Mouse (Mus musculus) erythroblast, adult 5-6 weeks (primary cell): ENCODE results near the gene Caskin1. TPM values are rescaled to one million over a fixed set of nuclear protein-coding genes. Genes with fewer than 3 reads are reported as not detected.

Source experiments
- ATAC-seq: replicated peaks from 2 replicates; pipeline ENCODE4 v1.8.0; 2016; ENCODE audit warnings: moderate number of reproducible peaks, mild to moderate bottlenecking, moderate TSS enrichment, inconsistent platforms; ENCODE audit not compliant: poor library complexity, low FRiP score, severe bottlenecking
- total RNA-seq, 2 experiments: library from RNA; stranded (forward) in 1 of 2; stranded (reverse) in 1 of 2; fragments of 150-400 nt in 1 of 2; fragments of 200-764, 138-1000 nt in 1 of 2; gene quantifications; 2 replicates each; pipeline versions ENCODE4 v1.2.3 to v1.2.4; 2015 to 2017; ENCODE audit warnings: low replicate concordance in 2 of 2

Gene Caskin1
- total RNA-seq, 2 experiments from 2014 or later, result not detected

GRCm38 (mm10) chr17:24527723-24528559, 39.5 kb downstream of the Caskin1 start, which contains the start of gene Traf7:
Gene Traf7 (minus strand): TSS chr17:24527938.
- ATAC-seq, result peak; percentile 91

DNA sequence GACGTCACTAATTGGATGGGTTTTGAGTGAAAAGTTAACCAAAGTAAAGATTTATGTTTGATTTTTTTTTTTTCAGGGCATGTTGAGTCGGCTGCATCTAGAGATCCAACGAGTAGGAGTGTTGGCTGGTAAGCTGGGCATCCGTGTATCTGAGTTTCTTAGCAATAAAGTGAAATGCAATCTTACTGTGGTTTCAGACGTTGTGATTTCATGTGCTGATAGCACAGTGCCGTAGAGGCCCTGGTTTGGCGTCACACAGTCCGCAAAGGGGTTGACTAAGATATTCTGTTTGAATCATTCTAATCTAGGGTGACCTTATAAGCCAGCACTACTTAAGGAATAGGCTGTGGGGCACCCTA, 40.1 kb downstream of the Caskin1 start:
- no peak for ATAC-seq

DNA sequence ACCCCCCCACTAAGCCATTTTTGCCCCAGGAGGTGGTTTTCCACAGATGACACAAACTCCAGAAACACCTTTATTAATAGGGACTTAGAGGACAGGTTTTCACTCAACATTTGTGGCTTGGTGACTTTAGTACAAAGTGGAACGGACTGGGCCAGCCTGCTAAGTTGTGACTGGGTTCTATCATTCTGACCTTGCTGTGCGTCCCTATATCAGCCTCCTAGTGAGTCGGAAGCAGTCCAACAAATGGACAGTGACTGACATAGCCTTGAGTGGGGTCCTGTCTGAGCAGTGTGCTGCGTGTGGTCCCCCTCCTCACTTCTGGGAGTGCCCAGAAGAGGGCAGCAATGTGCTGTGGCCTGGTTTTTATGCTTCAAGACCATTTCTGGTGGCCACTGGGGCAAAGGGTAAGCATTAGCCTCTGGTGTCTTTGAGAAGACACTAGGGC, 40.6 kb downstream of the Caskin1 start:
- no peak for ATAC-seq

DNA sequence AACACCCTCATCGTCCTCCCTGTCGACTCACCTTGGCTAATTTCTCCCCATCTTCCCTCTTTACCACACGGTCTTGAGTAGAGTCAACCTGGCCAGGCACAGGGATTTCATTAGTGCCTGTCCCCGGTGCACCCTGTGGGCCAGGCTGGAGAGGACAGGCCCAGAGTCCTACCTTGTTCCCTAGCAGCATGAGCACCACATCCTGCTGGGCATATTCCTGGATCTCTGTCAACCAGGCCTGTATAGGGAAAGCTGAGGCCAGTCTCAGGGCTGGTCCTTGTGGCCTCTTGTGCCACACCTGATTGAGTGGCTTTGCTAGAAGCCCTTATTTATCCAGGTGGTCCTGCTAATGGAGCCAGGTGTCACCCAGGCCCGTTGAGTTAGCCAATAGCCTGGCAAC, 41.5 kb downstream of the Caskin1 start:
- ATAC-seq, result no peak

- ATAC-seq, result no peak
Observed at GRCm38 (mm10) chr17:24530361-24531050, 42.1 kb downstream of the Caskin1 start.

DNA sequence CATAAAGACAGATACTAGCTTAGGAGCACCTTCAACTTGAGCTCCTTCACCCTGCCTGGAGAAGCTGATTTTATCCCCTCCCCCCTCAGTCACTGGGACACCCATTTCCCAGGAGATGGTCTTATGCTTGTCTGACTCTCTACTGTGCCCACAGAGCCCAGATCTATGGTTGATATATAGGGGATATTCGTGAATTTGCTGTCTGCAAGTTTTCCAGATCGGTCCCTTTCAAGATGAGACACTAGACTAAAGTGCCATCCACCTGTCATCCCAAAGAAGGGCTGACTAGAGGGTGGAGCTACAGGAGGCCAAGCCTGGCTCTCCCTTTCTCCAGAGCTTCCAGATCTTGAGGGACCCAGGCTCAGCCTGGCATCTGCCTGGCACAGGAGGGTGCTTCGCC, 42.7 kb downstream of the Caskin1 start:
- no peak for ATAC-seq

DNA sequence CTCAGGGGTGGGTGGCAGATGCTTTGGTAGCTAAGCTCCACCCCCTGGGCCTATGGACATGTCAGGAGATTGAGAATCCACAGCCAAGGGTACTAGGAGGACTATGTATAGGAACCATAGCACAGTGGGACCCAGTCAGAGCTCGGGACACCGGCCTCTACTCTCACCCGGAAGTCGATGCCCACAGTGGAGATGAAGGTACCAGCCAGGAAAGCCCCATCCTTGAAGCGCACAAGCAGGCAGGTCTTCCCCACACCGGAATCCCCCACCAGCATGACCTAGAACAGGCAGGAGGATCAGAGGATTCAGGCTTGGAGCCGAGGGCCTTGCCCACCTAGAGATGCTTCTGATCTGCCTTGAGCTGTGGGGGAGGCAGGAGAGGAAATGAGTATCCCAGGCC, 43.6 kb downstream of the Caskin1 start:
- ATAC-seq, result no peak

DNA sequence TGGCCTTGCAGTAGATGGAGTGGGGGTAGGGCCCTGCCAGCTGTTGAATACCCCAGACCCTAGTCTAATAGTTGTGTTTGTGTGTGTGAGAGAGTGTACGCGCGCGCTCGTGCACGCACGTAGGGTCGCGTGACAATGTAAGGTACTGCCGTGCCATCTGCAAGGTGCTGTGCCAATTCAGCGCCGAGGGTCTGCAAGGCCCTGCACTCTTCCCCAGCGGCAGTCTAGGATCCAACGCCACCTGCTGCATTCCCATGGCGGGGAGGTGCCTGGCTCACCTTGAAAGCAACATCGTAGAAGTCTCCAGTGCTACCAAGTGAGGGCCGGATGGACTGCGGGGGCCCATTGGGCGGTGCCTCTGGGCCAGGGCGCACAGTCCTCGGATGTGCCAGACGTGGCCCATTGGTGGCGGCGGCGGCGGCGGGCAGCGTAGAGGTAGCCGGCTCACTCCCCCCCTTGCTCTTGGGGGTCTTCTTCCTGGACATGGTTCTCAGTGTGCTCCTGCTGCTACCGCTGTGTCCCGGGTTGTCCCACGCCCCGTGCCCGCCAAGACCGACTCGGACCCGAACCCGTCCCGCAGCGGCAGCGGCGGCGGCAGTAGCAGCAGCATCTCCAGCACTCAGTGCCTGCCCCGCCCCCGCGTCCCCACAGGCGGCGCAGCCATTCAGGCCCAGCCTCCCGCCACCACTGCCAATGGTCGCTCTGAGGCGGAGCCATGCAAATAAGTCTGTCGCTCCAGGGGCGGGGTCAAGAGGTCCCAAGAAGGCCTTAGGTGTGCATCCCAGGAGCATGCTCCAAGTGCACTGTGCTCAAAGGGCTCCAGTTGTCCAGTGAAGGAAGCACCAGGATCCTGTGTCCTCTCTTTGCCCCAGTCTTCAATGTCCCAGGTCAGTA, 44.9 kb downstream of the Caskin1 start:
- peak; percentile 93 for ATAC-seq

- no peak for ATAC-seq
Observed at GRCm38 (mm10) chr17:24534160-24534718, 45.8 kb downstream of the Caskin1 start, which contains the start of gene Rab26. Gene Rab26 (minus strand): TSS chr17:24534210.

GRCm38 (mm10) chr17:24535300-24535699, 46.9 kb downstream of the Caskin1 start:
- ATAC-seq, result no peak

GRCm38 (mm10) chr17:24537536-24537935, 49.1 kb downstream of the Caskin1 start:
- ATAC-seq, result no peak

DNA sequence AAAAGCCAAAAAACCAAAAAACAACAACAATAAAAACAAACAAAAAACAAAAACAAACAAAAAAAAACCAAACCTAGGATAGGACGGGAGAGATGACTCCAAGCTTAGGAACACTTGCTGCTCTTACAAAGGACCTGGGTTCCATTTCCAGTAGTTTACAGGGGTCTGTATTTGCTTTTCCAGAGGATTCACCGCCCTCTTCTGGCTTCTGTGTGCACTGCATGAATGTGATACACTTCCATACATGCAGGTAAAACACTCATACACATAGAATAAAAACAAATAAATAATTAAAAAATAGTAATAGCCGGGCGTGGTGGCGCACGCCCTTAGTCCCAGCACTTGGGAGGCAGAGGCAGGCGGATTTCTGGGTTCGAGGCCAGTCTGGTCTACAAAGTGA, 50.5 kb downstream of the Caskin1 start:
- ATAC-seq, result no peak

DNA sequence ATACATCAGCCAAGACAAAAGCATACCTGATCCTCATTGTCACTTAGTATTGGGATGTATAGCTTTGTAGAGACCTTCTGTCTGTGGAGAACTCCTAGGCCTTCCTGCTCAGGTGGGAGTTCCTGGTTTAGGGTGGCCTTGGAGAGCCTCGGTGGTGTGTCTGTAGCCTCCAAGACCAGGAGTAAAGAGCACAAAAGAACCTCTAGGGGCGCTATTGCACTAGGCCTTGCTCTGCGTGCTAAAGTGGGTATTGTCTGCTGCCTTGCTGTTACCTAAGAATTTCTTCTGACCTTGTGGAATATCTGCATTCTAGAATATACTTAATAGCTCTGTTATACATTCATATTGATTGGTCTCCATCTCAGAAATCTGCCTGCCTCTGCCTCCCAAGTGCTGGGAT, 52.0 kb downstream of the Caskin1 start:
- ATAC-seq, result peak; percentile 94

DNA sequence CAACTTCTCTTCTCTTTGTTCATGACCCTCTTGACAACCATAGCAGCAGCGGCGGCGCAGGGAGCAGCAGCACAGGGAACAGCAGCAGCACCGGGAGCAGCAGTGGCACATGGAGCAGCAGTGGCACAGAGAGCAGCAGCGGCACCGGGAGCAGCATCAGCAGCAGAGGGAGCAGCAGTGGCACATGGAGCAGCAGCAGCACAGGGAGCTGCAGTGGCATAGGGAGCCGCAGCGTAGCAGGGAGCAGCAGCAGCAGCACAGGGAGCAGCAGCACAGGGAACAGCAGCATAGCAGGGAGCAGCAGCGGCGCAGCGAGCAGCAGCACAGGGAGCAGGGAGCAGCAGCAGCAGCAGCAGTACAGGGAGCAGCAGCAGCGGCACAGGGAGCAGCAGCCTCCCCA, 56.2 kb downstream of the Caskin1 start:
- ATAC-seq, result no peak

GRCm38 (mm10) chr17:24545247-24545646, 56.8 kb downstream of the Caskin1 start:
- no peak for ATAC-seq

DNA sequence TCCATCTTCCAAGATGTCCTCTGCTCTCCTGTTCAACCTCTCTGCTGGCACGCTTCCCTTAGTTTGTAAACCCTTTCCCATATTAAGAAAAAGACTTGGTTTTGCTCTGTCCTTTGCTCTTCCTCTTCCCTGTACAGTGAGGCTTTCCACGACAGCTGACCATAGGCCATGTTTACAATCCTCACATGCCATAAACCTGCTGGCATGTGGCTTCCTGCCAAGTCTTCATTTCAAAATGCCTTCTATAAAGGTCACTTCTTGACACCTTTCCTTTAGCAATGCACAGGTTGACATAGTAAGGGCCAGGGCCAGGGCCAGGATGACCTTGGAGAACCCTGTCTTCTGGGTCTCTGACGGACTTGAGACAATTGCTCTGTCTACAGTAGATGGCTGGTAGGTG, 57.8 kb downstream of the Caskin1 start:
- ATAC-seq, result no peak

GRCm38 (mm10) chr17:24548435-24548834, 60.0 kb downstream of the Caskin1 start:
- ATAC-seq, result no peak

- ATAC-seq, result peak; percentile 72
Observed at GRCm38 (mm10) chr17:24548921-24549617, 60.7 kb downstream of the Caskin1 start.
